Mouse (Mus musculus): ENCODE results near the gene Ovca2.

The Ovca2 gene

GRCm38 (mm10) chr11:75169405-75170080, 9.1 kb downstream of the Ovca2 start, which contains the start of gene Hic1:
TSS of gene Hic1 (minus strand) at chr11:75169519.
- DNase-seq (ENCODE audit: low read depth, low spot score), result no peak

GRCm38 (mm10) chr11:75168590-75169361, 9.9 kb downstream of the Ovca2 start:
- DNase-seq (ENCODE audit: low read depth, low spot score), result no peak

- DNase-seq (ENCODE audit: low read depth, low spot score), result no peak
These were observed 10.7 kb downstream of the Ovca2 start for GRCm38 (mm10) chr11:75167643-75168589.

GRCm38 (mm10) chr11:75166861-75167642, 11.6 kb downstream of the Ovca2 start:
- DNase-seq (ENCODE audit: low read depth, low spot score), result no peak

GRCm38 (mm10) chr11:75166193-75166842, 12.3 kb downstream of the Ovca2 start:
- no peak for DNase-seq (ENCODE audit: low read depth, low spot score)

GRCm38 (mm10) chr11:75165441-75166192, 13.0 kb downstream of the Ovca2 start:
- DNase-seq (ENCODE audit: low read depth, low spot score), result no peak

- DNase-seq (ENCODE audit: low read depth, low spot score), result no peak
These were observed 13.9 kb downstream of the Ovca2 start for GRCm38 (mm10) chr11:75164750-75165149.

- DNase-seq (ENCODE audit: low read depth, low spot score), result no peak
These were observed 14.6 kb downstream of the Ovca2 start for GRCm38 (mm10) chr11:75164051-75164450.

GRCm38 (mm10) chr11:75163379-75163778, 15.3 kb downstream of the Ovca2 start:
- no peak for DNase-seq (ENCODE audit: low read depth, low spot score)

DNA sequence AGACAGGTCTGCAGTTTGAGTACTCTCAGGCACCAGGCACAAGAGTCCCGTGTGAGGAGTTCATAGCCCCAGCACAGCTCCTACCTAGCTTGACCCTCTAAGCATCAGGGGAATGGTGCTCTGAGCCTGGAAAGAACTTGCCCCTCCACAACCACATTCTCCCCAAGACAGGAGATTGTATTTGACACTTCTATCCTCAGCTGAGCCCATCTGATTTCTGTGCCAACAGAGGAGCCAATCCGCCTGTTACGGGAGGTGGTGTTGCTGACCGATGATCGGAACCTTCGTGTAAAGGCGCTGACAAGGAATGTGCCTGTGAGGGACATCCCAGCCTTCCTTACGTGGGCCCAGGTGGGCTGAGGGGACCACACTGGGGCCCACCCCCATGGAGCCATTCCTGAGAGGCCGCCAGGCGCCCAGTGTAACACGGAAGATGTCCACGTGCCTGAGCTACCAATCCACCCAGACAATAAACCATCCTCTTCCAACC, 16.0 kb downstream of the Ovca2 start:
- DNase-seq (ENCODE audit: low read depth, low spot score), result no peak

DNA sequence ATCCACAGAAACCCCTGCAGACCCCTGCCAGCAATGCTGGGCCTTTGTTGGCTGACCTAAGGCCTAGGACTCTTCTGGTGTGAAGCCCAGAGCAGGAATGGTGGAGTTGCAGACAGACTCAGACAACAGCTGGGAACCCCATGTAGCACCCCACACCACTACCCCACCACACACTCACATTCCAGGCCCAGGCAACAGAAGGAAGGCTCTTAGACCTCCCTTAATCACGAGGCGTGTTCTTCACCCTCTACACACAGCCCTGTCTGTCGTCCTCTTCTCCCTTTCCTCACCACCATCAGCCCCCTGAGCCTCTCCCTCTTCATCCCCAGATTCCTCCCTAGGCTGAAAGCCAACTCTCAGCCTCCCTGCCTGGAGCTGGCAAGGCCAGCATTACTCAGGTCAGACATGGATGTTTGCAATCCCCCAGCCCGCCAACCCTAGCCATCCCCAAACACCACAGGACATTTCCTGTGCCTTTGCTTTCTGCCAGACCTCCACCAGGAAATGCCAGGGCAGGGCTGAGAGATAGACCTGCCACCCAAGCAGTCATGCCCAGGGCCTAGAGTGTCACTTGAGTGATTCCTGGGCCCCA, 17.1 kb downstream of the Ovca2 start:
- no peak for DNase-seq (ENCODE audit: low read depth, low spot score)

DNA sequence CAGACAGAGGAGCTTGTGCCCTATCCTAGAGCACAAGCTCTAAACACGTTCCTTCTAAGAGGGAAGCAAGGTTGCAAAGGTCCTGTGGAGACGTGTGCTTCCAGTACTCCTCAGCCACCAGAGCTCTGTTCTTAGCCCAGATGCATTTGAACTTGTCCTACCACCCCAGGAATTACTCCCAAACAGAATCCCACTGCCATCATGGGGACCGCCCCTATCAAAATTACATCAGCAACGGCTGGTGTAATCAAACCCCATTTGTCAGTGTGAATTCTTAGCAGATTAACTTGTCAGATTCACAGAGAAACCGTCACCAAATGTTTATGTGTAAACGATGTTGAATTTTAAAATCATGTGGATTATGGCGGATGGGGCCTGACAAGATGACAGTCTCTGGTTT, 17.7 kb downstream of the Ovca2 start:
- DNase-seq (ENCODE audit: low read depth, low spot score), result no peak

DNA sequence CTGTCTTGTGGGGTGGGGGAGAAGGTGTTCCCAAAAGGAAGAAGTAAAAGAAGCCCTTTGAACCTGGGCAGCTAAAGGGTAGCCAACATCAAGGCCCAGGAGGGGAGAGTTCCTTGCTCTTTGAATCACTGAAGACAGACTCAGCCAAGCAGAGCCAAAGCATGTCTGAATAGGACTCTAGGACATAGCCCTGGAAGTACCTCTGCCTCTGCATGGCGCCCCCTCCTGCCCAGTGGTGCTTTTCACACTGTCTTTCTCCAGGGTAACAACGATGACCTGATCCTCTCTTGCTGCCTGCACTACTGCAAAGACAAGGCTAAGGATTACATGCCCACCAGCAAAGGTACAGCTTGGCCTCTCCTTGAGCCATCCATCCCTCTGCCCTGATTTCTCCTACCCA, 19.1 kb downstream of the Ovca2 start:
- no peak for DNase-seq (ENCODE audit: low read depth, low spot score)

GRCm38 (mm10) chr11:75158432-75158831, 20.2 kb downstream of the Ovca2 start:
- no peak for DNase-seq (ENCODE audit: low read depth, low spot score)

DNA sequence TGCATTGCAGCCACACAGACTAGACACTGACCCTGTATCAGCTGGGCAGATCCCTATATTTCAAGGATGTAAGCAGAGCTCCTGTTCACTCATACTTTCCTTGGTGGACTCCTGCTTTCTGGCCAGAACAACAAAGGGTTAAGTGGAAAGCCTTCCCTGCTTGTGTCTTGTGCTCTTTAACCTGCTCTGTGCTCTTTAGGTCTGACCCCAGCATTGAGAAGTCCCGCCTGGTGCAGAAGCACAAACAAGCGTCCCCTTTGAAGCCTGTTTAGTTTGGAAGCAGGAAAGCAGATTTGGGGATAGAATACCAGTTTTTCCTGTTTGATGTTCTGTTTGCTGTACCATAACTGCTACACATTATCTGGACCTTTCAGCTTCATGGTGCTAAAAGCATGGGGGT, 20.7 kb downstream of the Ovca2 start:
- DNase-seq (ENCODE audit: low read depth, low spot score), result no peak

DNA sequence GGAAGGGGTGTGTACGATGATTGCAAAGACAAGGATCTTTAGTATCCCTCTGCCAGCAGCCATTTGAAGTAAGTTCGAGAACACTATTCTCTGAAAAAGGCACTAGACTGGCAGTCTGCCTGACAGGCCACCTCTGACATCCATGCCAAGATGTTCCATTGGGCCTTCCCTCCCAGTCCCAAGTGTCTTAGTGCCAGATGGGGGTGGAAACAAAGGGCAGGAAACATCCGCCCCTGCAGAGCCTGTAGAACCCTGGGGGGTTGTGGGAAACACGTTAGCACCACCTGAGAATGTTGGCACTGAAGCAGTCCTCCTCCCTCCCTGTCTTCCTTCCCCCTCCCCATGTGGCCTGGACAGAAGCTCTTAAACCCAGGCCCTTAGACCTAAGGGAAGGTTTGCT, 21.6 kb downstream of the Ovca2 start:
- DNase-seq (ENCODE audit: low read depth, low spot score), result no peak

- no peak for DNase-seq (ENCODE audit: low read depth, low spot score)
These were observed 22.2 kb downstream of the Ovca2 start for GRCm38 (mm10) chr11:75156416-75156815.

DNA sequence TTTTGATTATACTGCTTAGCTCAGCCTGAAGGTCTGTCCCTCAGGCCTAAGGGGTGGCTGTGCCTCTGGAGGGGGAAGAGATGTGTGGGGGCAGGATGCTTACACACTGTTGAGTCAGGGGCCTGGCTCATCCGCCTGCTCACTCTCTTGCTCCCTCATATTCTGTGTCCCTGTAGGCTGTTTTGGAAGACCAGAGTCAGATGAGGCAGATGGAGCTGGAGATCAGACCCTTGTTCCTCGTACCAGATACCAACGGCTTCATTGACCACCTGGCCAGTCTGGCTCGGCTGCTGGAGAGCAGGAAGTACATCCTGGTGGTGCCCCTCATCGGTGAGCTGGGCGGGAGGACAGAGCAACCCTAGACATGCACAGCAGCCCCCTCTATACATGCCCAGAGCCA, 22.6 kb downstream of the Ovca2 start:
- no peak for DNase-seq (ENCODE audit: low read depth, low spot score)

- DNase-seq (ENCODE audit: low read depth, low spot score), result no peak
These were observed 24.5 kb downstream of the Ovca2 start for GRCm38 (mm10) chr11:75154053-75154585.

Data from brain, embryonic 18.5 days (tissue).